Mouse (Mus musculus): ENCODE measurements around the gene Col3a1. TPM values are rescaled to one million over a fixed set of nuclear protein-coding genes. Genes with fewer than 3 reads are reported as not detected.

Col3a1 gene
- polyA plus RNA-seq, 1 experiment from 2014 or later: 1,737 TPM

Other genes with a start within 250 kb of the Col3a1 start
- gene Col5a2, start 191.7 kb downstream of the Col3a1 start, polyA plus RNA-seq (2015; fragmentation: Nextera tagmentation; extraction: Ambion mirVana): 68.0 and 78.0 TPM in 2 replicates